Mouse (Mus musculus) liver, embryonic 14.5 days (tissue): ENCODE measurements around the gene Capn7.

ENCODE experiments used
- CTCF ChIP-seq: IDR thresholded peaks from 2 replicates; pipeline ENCODE4 v1.5.1; 2016; ENCODE audit warnings: antibody characterized with exemption, low read depth, control low read depth
- EP300 ChIP-seq: IDR thresholded peaks from 2 replicates; pipeline ENCODE4 v1.6.1; 2016; ENCODE audit warnings: antibody characterized with exemption, low read depth

DNA sequence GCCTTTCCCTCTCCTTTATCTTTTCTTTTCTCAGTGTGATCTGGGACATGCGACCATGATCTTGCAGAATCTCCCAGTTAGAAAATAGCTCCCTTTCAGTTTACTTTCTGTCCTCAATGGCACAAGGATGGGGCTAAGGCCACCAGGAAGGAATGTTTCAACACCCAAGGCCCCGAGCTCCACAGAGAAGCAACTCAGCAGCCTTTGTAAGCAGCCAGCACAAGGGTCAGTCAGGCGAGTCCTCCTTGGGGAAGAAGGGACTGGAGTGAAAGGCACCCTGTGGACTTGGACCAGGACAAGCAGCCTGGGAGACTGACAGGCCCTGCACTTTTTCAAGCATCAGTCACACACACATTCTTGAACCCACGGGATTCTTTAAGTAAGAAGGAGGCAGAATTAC lies 82.8 kb downstream of the Capn7 start:
- no peak for TF ChIP-seq CTCF
- TF ChIP-seq EP300, result no peak
